Mouse (Mus musculus): ENCODE data around the gene St6galnac3.

Gene St6galnac3

DNA sequence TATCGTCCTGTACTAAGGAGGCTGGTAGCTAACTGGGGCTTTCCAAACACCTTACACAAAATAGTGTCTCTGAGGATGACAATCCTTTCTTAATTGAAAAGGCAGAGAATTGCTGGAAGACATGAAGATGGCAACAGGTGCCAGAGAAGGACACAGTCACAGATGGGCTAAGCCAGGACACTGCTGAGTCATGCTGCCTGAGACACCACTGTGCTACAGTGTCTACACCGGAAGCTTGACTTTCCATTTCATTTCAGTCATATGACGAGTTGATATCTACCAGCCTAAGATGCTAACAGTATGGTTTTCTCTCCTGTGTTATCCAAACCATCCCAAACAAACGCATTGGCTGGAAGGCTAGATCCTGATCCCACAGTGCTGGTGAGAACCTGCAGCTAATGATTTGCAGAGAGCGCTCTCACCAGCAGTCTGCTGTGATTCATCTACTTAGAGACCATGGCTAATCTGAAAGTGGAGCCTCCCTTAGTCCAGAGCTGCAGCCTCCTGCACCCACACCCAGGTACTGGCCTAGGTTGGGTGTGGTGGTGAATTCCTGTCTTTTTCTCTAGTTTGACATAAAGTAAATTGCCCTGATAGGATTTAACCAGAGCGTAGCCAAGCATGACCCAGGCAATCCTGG, 433.4 kb downstream of the St6galnac3 start:
- DNase-seq (ENCODE audit: low spot score in 2 of 2), result no peak

GRCm38 (mm10) chr3:153289971-153290370, 435.0 kb downstream of the St6galnac3 start:
- DNase-seq (ENCODE audit: low spot score in 2 of 2), result no peak

DNA sequence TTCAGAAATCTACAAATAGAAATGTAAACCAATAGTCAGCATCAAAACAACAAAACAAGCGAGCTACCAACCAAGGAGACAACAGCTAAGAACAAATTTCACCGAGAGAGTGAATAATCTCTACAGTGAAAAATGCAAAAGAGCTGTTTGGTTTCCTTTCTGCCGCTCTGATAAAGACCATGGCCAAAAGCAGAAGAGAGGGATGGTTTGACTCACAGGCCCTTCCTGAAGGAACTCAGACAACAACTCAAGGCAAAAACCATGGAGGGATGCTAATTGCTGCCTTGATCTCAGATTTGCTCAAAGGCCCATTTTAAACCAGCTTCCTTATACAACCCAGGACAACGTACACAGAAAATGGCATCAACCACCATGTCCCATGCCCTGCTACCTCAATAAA, 437.4 kb downstream of the St6galnac3 start:
- no peak for DNase-seq (ENCODE audit: low spot score in 2 of 2)

DNA sequence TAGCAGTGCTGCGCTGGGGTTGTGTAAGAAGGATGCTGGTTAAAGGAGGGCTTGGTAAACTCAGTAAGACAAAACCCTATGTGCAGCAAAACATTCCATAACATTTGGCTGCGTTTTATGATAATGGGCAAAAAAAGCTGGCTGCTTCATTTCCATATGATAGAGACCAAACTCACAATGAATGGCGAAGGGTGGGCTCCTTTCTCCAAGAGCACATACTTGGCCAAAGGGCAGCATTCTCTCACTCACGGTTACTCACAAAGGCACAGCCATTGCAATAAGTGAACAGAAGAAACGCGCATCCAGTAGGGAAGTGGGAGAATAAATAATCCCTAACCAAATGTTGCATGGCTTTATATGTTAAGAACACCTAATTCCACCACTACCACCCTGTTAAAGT, 437.9 kb downstream of the St6galnac3 start:
- no peak for DNase-seq (ENCODE audit: low spot score in 2 of 2)

GRCm38 (mm10) chr3:153282123-153282765, 442.7 kb downstream of the St6galnac3 start:
- no peak for DNase-seq (ENCODE audit: low spot score in 2 of 2)

DNA sequence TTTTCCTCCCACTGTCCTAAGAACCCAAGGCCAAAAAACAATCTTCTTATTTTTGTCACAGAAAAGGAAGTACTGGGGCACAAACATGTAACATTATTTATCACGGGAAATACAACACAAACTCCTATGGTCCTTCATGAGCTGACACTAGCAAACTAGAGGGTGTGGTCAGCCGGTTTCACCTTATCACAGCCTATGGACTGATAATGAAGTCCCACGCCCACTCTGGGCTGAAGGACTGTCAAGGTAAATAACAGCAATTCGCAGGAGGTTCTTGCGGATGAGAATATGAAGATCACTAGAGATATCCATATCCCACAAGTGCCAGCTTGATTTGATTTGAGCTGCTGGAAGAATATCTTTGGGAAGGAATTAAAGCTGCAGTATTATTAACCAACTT, 446.7 kb downstream of the St6galnac3 start:
- DNase-seq (ENCODE audit: low spot score in 2 of 2), result no peak

- peak in 1 of 2 experiments; percentile 33 for DNase-seq (ENCODE audit: low spot score in 2 of 2)
Observed at GRCm38 (mm10) chr3:153277389-153277999, 447.5 kb downstream of the St6galnac3 start.

DNA sequence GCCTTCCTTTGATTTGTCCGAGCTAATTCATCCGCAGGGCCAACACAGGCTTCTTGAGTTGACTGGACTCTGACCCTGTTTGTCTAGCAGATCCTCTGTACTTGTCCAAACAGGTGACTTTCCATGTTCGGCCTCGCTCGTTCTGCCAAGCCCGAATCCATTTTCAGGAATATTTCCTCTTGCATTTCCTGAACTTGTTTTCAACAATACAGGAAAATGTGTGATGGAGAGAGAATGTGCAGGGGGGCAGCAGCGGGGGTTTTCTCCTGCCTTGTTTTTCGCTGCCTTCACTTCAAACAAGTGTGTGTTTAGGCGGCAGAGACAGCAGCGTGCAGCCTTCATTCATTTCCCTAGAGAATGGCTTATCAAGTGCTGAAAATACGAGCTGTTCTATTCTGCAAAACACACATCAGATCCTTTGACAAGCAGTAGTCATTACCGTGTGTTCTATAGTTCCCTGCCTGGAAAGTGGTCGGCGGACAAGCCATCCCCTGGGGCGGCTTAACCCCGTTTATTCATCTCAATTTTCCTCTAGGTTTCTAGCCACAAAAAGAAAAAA, 448.1 kb downstream of the St6galnac3 start:
- DNase-seq (ENCODE audit: low spot score in 2 of 2), result no peak

- DNase-seq (ENCODE audit: low spot score in 2 of 2), result no peak
Observed at GRCm38 (mm10) chr3:153276101-153276829, 448.7 kb downstream of the St6galnac3 start.

GRCm38 (mm10) chr3:153272241-153272640, 452.7 kb downstream of the St6galnac3 start:
- DNase-seq (ENCODE audit: low spot score in 2 of 2), result no peak

DNA sequence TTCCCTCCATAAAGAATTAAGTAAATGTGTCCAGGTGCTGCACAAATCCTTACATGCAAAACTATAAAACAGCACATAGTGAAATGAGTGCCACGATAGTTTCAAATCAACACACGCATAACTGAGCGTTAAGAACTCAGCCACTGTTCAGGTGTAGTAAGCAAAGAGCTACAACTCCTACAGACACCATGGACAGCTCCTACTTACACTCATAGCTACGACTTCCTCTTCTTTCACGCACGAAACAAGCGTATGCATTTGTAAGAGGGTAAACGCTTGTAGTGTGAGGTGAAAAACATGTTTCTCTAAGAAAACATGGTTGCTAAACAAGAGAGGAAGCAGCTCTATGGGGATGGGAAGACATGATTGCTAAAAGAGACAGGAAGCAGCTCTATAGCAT, 457.6 kb downstream of the St6galnac3 start:
- DNase-seq (ENCODE audit: low spot score in 2 of 2), result no peak

DNA sequence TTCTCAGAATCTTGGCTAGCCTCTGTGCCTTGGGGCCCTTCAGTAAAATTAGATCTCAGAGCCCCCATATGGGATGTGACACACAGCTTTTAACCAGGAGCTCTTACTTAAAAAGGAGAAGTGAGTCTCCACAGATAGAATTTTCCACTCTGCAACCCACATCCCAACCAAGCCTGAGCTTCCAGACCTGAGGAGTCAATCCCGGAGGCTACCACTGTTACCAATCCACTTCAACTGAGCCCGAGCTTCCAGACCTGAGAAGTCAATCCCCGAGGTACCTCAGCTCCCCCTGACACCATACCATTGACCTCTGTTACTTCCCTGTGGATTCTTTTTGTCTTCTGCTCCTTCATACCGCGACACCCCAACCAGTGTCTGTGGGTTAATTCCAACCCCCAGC, 463.0 kb downstream of the St6galnac3 start:
- DNase-seq (ENCODE audit: low spot score in 2 of 2), result no peak

GRCm38 (mm10) chr3:153260225-153260933, 464.6 kb downstream of the St6galnac3 start:
- DNase-seq (ENCODE audit: low spot score in 2 of 2), result no peak

- no peak for DNase-seq (ENCODE audit: low spot score in 2 of 2)
Observed at GRCm38 (mm10) chr3:153255910-153256309, 469.1 kb downstream of the St6galnac3 start.

- DNase-seq (ENCODE audit: low spot score in 2 of 2), result no peak
Observed at GRCm38 (mm10) chr3:153251653-153252052, 473.3 kb downstream of the St6galnac3 start.

DNA sequence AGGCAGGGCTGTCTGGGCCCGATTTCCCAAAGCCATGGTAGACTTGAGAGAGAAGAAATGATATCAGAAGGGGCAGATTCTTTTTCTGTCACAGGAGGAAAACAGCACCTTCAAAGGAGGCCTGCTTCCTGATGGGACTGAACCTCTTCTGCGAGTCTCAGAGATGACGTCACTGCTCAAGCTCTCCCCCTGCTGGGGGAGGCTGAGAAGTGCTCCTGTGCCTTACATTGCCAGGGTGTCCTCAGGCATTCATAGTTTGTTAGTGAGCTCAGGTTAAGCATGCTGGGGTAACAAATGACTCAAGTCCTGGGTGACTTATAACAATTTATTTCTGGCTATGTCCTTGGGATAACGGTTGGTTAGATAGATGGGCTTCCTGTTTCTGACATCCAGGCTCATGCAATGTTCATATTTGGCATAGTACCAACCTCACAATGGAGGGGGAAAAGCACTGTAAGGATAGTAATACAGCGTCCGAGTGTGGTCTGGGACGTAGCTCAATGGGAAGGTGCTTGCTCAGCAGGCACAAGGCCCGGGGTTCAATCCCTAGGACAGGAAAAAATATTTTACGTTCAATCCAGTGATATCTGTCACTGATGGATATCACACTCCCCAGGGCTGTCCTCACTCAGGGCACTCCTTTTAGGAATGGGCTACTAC, 474.2 kb downstream of the St6galnac3 start:
- DNase-seq (ENCODE audit: low spot score in 2 of 2), result peak; percentile 38 to 70

- no peak for DNase-seq (ENCODE audit: low spot score in 2 of 2)
Observed at GRCm38 (mm10) chr3:153248866-153249265, 476.1 kb downstream of the St6galnac3 start.

GRCm38 (mm10) chr3:153248029-153248428, 476.9 kb downstream of the St6galnac3 start:
- DNase-seq (ENCODE audit: low spot score in 2 of 2), result no peak

DNA sequence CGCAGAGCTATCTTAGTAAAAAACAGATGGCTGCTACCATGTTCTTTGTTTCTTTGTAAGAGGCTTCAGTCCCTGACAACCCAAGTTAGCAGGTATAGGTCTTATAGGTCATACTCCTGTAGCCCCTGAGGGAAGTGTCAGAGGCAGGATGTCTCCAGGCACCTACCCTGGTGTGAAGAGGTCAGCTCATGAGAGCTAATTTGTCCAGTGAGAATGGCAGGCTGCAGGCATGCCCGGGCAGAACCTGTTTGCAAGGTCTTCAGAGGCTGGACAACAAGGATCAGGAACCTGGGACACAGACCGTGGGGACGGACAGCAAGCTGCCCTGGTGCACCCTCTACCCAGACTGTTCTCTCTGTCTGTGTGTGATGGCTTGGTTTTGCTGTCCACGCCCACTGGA, 482.4 kb downstream of the St6galnac3 start:
- DNase-seq (ENCODE audit: low spot score in 2 of 2), result no peak

DNA sequence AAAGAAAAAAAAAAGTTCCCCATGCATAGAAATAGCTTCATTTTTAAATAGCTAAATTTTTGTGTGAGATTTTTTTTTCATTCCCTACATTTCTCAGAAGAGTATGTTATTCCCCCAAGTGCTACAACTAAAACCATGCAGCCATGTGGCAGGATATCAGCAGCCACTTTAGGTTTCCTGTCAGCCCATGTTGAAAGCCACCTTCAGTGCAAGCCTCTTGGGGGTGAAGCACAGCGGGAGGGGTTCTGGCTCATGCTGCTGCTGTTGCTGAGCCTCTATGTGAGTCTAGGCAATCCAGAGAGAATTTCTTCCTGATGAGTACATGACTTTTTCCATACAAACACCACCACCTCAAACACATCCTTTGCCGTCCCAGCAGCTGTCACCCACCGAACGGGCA, 483.8 kb downstream of the St6galnac3 start:
- no peak for DNase-seq (ENCODE audit: low spot score in 2 of 2)

- DNase-seq (ENCODE audit: low spot score in 2 of 2), result no peak
Observed at GRCm38 (mm10) chr3:153240366-153240765, 484.6 kb downstream of the St6galnac3 start.

All from frontal cortex, postnatal 14 days (tissue).